Mouse (Mus musculus) macrophage (primary cell): ENCODE results near the gene G6pc2. TPM values are rescaled to one million over a fixed set of nuclear protein-coding genes. Genes with fewer than 3 reads are reported as not detected.

Experiments used
- polyA plus RNA-seq: library from polyadenylated mRNA; stranded (reverse); fragments of 250-400 nt; gene quantifications from 3 replicates; pipeline ENCODE4 v1.2.4, GENCODE M21; 2018; ENCODE audit warnings: inconsistent platforms

G6pc2 gene
- polyA plus RNA-seq, 1 experiment from 2014 or later = not detected

Other genes starting within 250 kb of the G6pc2 start
- 14.8 to 24.1 TPM (median 19.4 TPM) in 3 replicates for gene Nostrin, start 75.3 kb upstream of the G6pc2 start, polyA plus RNA-seq
- 3.3 to 24.7 TPM (median 19.3 TPM) in 3 replicates for gene Spc25, start 4.9 kb upstream of the G6pc2 start, polyA plus RNA-seq
- gene Abcb11, start 131.5 kb downstream of the G6pc2 start, polyA plus RNA-seq = not detected in 3 replicates
- 2.0 to 8.4 TPM (median 3.7 TPM) in 3 replicates for gene Dhrs9, start 169.4 kb downstream of the G6pc2 start, polyA plus RNA-seq